Mouse (Mus musculus) limb, embryonic 11.5 days (tissue): ENCODE data around the gene Prss33. TPM values are rescaled to one million over a fixed set of nuclear protein-coding genes. Genes with fewer than 3 reads are reported as not detected.

Experiments
- ATAC-seq: fragments of 200-750 bp; cut with Nextera tagmentation; 2 replicates; pipeline ENCODE4 v1.8.0; 2017; ENCODE audit warnings: low read depth; ENCODE audit not compliant: insufficient number of reproducible peaks, low FRiP score, low TSS enrichment
- DNase-seq: peaks from one replicate; pipeline ENCODE4 v3.0.0-alpha.2; 2015; ENCODE audit warnings: low spot score
- H3K27ac ChIP-seq: fragments of 300-500 bp; sonication (generic); replicated peaks from 2 replicates; pipeline ENCODE4 v1.5.1; 2014; ENCODE audit warnings: low read depth, mild to moderate bottlenecking, low read length
- H3K27me3 ChIP-seq: fragments of 300-500 bp; sonication (generic); 2 replicates; pipeline ENCODE4 v1.6.1; 2014; ENCODE audit warnings: mild to moderate bottlenecking, low read length, mixed read lengths; ENCODE audit not compliant: control insufficient read depth, insufficient read depth
- H3K36me3 ChIP-seq: fragments of 300-500 bp; sonication (generic); 2 replicates; pipeline ENCODE4 v1.6.1; 2014; ENCODE audit warnings: mild to moderate bottlenecking, low read length, moderate library complexity, mixed read lengths; ENCODE audit not compliant: control insufficient read depth, insufficient read depth
- H3K4me1 ChIP-seq: fragments of 300-500 bp; sonication (generic); 2 replicates; pipeline ENCODE4 v1.6.1; 2014; ENCODE audit warnings: low read length, mixed read lengths; ENCODE audit not compliant: control insufficient read depth, insufficient read depth
- H3K4me2 ChIP-seq: fragments of 300-500 bp; sonication (generic); 2 replicates; pipeline ENCODE4 v1.6.1; 2014; ENCODE audit warnings: low read depth, mild to moderate bottlenecking, moderate library complexity; ENCODE audit not compliant: severe bottlenecking
- H3K4me3 ChIP-seq: fragments of 300-500 bp; sonication (generic); 2 replicates; pipeline ENCODE4 v1.5.1; 2014; ENCODE audit warnings: low read depth, low read length
- H3K9ac ChIP-seq: fragments of 300-500 bp; sonication (generic); 2 replicates; pipeline ENCODE4 v1.6.1; 2014; ENCODE audit warnings: mild to moderate bottlenecking, low read length
- H3K9me3 ChIP-seq: fragments of 300-500 bp; sonication (generic); 2 replicates; pipeline ENCODE4 v1.6.1; 2016; ENCODE audit warnings: low read length; ENCODE audit not compliant: control insufficient read depth
- WGBS: fragments of 180-500 bp; shearing (Covaris S2); extraction: QIAGEN DNeasy Blood & Tissue Kit; methylation state at CpG from one replicate; pipeline ENCODE4 v1.1.7; 2014; 5-methylcytosine and 5-hydroxymethylcytosine counted together
- polyA plus RNA-seq: library from polyadenylated mRNA; unstranded; fragments of >200 nt; fragmentation: Nextera tagmentation; extraction: Ambion mirVana; gene quantifications from 2 replicates; pipeline ENCODE4 v1.2.1, GENCODE M21; 2014

Prss33 gene
- polyA plus RNA-seq, 1 experiment from 2014 or later: not detected

DNA sequence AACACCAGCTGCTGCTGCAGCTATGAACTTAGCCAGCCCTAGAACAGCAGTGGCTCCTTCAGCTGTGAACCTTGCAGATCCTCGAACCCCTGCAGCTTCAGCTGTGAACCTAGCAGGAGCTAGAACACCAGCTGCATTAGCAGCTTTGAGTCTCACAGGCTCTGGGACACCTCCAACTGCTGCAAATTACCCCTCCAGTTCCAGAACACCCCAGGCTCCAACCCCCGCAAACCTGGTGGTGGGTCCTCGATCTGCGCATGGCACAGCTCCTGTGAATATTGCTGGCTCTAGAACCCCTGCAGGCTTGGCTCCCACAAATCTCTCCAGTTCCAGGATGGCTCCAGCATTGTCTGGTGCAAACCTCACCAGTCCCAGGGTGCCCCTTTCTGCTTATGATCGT, 15.1 kb downstream of the Prss33 start:
- Histone ChIP-seq H3K4me3 (no peak overlapping the region), H3K27me3 (no peaks in the 10 kb centered on the region), H3K4me2 (no peak overlapping the region), H3K9me3 (peaks cover 3% of the 10 kb centered on the region; the same call in 1 of the 2 replicates), H3K27ac (no peak overlapping the region), H3K9ac (no peak overlapping the region), H3K4me1 (0 out of 2 replicates have a peak, but pooled peaks cover 3% of the 10 kb centered on the region), H3K36me3 (peaks cover 82% of the 10 kb centered on the region)
- DNase-seq (no peak), ATAC-seq (no peak)
- 96% methylated on average over 5 of the region's 5 CpGs for WGBS

DNA sequence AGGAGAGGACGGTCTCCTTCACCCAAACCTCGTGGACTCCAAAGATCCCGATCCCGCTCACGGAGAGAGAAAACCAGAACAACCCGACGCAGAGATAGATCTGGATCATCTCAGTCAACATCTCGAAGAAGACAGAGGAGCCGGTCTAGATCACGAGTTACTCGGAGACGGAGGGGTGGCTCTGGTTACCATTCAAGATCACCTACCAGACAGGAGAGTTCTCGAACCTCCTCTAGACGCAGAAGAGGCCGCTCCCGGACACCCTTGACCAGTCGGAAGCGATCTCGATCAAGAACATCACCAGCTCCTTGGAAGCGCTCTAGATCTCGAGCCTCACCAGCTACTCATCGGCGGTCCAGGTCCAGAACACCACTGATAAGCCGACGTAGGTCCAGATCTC, 16.6 kb downstream of the Prss33 start:
- H3K27me3 ChIP-seq: no peaks in the 10 kb centered on the region
- WGBS: 98% methylated on average over 25 of the region's 25 CpGs
- H3K4me1 ChIP-seq: no peaks in the 10 kb centered on the region
- H3K4me2 ChIP-seq: no peak overlapping the region
- no peak overlapping the region for H3K9ac ChIP-seq
- H3K4me3 ChIP-seq: no peak overlapping the region
- H3K9me3 ChIP-seq: peaks cover 9% of the 10 kb centered on the region; the same call in 1 of the 2 replicates
- no peak overlapping the region for H3K27ac ChIP-seq
- DNase-seq: no peak
- H3K36me3 ChIP-seq: peaks cover 94% of the 10 kb centered on the region
- no peak for ATAC-seq

DNA sequence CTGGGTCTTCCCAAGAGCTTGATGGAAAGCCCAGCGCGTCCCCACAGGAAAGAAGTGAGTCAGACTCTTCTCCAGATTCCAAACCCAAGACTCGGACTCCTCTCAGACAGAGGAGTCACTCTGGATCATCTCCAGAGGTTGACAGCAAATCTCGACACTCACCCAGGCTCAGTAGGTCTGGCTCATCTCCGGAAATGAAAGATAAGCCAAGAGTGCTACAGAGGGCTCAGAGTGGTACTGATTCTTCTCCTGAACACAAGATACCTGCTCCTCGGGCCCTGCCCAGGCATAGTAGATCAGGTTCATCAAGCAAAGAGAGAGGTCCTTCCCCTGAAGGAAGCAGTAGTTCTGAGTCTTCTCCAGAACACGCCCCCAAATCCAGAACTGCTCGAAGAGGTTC, 17.3 kb downstream of the Prss33 start:
- 99% methylated on average over 8 of the region's 8 CpGs for WGBS
- ATAC-seq: no peak
- Histone ChIP-seq H3K4me1 (no peaks in the 10 kb centered on the region), H3K4me2 (no peak overlapping the region), H3K9me3 (peaks cover 9% of the 10 kb centered on the region; the same call in 1 of the 2 replicates), H3K36me3 (peaks cover 92% of the 10 kb centered on the region), H3K27me3 (no peaks in the 10 kb centered on the region), H3K9ac (no peak overlapping the region), H3K4me3 (no peak overlapping the region), H3K27ac (no peak overlapping the region)
- DNase-seq: no peak

DNA sequence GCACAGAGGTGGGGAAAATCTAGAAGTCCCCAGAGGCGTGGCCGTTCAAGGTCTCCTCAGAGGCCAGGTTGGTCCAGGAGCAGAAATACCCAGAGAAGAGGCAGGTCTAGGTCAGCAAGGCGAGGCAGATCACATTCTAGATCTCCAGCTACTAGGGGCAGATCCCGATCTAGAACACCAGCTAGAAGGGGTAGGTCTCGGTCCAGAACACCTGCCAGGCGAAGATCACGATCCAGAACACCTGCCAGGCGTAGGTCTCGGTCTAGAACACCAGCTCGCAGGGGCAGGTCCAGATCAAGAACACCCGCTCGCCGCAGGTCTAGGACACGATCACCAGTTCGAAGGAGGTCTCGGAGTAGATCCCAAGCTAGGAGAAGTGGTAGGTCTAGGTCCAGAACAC, 20.2 kb downstream of the Prss33 start:
- no peak for DNase-seq
- WGBS: 99% methylated on average over 16 of the region's 16 CpGs
- Histone ChIP-seq H3K4me1 (no peaks in the 10 kb centered on the region), H3K27me3 (no peaks in the 10 kb centered on the region), H3K9ac (no peak overlapping the region), H3K36me3 (peaks cover 84% of the 10 kb centered on the region), H3K9me3 (peaks cover 9% of the 10 kb centered on the region; the same call in 1 of the 2 replicates), H3K27ac (no peak overlapping the region), H3K4me2 (no peak overlapping the region), H3K4me3 (no peak overlapping the region)
- ATAC-seq: no peak

DNA sequence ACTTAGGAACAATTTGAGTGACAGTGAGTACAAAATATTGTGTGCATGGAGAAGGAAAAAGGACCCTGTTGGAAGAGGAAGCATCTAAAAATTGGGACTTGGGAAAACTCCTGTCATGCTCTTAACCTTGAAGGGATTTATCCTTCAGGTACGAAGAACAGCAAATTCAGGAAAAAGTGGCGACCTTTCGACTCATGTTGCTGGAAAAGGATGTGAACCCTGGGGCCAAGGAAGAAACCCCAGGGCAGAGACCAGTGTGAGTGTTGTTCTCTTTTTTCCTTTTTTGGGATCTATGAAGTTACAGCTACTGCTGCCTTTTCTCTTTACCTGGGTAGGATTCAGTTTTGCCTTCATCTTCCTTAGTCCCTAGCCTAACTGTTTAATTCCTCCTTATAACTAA, 27.9 kb downstream of the Prss33 start:
- Histone ChIP-seq H3K27me3 (no peaks in the 10 kb centered on the region), H3K4me1 (peaks cover 14% of the 10 kb centered on the region), H3K4me3 (no peak overlapping the region), H3K9me3 (no peaks in the 10 kb centered on the region), H3K9ac (no peak overlapping the region), H3K36me3 (peaks cover 35% of the 10 kb centered on the region), H3K4me2 (no peak overlapping the region), H3K27ac (no peak overlapping the region)
- WGBS: 90% methylated on average over 3 of the region's 3 CpGs
- no peak for DNase-seq
- no peak for ATAC-seq

DNA sequence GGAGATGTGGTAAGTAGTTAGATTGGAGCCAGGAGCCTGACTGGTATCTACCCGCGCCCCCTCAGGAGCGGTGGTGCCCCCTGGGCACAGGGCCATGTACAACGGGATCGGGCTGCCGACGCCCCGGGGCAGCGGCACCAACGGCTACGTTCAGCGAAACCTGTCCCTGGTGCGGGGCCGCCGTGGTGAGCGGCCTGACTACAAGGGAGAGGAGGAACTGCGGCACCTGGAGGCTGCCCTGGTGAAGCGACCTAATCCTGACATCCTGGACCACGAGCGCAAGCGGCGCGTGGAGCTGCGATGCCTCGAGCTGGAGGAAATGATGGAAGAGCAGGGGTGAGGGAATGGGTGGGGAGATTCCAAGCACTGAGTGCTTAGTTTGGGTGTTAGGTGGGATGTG, 29.0 kb downstream of the Prss33 start:
- 89% methylated on average over 25 of the region's 25 CpGs for WGBS
- Histone ChIP-seq H3K27ac (no peak overlapping the region), H3K4me3 (no peak overlapping the region), H3K9me3 (no peaks in the 10 kb centered on the region), H3K4me1 (peaks cover 14% of the 10 kb centered on the region), H3K36me3 (peaks cover 28% of the 10 kb centered on the region), H3K9ac (no peak overlapping the region), H3K4me2 (no peak overlapping the region), H3K27me3 (no peaks in the 10 kb centered on the region)
- DNase-seq: no peak
- no peak for ATAC-seq

DNA sequence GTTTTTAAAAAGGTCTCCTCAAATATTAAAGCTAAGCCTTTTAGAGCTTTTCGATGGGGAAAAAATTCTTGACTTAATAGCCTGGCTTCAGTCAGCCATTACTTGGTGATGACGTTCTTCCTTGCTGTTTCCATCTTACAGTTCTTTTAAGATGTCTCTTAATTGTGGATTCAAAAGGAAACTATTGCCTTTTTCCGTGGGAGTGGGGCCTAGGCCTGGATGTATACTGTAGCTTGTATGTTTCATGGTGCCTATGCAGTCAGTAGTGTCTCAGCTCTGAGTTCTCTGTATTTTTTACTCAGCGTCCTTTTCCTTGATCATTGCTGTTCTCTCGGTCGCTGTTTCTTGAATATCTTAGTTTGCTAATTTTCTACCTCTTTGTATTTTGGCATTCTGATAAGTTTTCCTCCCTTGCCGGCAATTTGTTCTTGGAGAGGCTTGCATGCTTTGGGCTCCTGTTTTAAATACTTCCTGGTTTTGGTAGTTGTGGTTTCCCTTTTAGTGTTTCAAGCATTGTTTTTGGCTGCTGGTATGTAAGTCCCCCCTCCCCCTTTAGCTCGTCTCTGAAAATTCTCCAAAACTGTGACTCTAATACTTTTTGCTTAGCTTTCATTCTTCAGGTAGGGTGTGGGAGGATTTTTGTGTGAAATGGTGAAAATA, 31.3 kb downstream of the Prss33 start:
- Histone ChIP-seq H3K27ac (no peak overlapping the region), H3K4me1 (peaks cover 14% of the 10 kb centered on the region), H3K9me3 (no peaks in the 10 kb centered on the region), H3K27me3 (no peaks in the 10 kb centered on the region), H3K4me2 (peak overlapping the region; percentile 60), H3K36me3 (peaks cover 10% of the 10 kb centered on the region), H3K9ac (peak overlapping the region; percentile 96), H3K4me3 (peak overlapping the region; percentile 99)
- WGBS: 6% methylated on average over 8 of the region's 8 CpGs
- no peak for ATAC-seq
- DNase-seq: no peak

DNA sequence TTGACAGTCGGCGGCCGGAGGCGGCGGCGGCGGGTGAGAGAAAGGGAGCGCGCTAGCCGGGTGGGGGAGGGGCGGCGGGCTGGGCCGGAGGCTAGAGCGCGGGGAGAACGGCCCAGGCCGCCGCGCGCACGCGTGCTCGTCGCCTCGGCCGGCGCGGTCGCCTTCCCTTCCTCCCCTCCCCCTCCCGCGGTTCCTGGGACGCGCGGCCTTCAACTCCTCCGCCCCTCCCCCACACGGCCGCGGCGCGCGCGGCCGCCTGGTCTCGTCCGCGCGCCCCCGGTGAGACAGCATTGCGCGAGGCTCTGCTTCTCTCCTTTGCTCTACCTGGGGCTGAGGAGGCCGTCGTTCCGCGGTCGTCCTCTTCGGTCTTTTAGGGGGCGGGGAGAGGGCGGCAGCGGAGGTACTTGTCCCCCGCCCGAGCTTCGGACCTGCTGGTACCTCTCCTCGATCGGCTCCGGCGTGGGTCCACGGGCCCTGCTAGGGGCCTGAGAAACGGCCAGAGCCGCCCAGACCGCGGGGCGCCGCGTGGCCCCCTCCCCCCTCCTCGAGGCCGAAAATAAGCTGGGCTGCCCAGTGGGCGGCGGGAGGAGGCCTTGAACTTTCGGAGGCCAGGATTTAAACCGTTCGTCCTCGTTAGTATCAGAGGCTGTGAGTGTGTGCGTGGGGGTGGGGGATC, 32.4 kb downstream of the Prss33 start:
- DNase-seq: peak; percentile 93
- Histone ChIP-seq H3K4me3 (peak overlapping the region; percentile 99), H3K4me1 (peaks cover 14% of the 10 kb centered on the region), H3K27ac (peak overlapping the region; percentile 93), H3K9me3 (no peaks in the 10 kb centered on the region), H3K27me3 (no peaks in the 10 kb centered on the region), H3K9ac (peak overlapping the region; percentile 96), H3K4me2 (peak overlapping the region; percentile 60), H3K36me3 (peaks cover 4% of the 10 kb centered on the region; the same call in 1 of the 2 replicates)
- WGBS: under 1% methylated on average over 73 of the region's 83 CpGs
- ATAC-seq: peak; percentile 65
